Mouse (Mus musculus): ENCODE results near the gene Pcna. TPM values are rescaled to one million over a fixed set of nuclear protein-coding genes. Genes with fewer than 3 reads are reported as not detected.
A peak's percentile ranks its signal among the peaks of the same experiment; 100 is the strongest.
"Not testable (repeated sequence)": the region's sequence is repeated elsewhere in the genome, so short reads cannot be mapped to it uniquely, and the experiment has no call there.

Gene Pcna
- polyA plus RNA-seq, 1 experiment, result not detected

DNA sequence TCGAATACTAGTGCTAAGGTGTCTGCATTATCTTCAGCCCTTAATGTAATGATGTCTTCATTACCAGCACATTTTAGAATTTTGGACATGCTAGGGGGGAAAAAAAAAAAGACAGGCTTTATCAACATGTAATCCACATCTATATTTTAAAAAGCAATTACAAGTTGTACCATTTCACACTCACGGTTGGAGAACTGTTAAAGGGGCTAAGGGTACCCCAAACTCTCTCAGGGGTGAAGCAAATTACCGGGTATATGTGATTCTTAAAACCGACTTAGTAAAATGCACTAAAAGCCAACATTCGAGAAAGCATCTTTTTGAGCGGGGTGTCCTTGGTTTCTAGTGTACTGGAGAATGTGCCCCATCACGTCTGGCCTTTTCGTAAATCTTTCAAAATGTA is 1.2 kb downstream of the Pcna start:
- TF ChIP-seq POLR2A (IDR thresholded peaks at IDR 0.05; ENCODE audit: insufficient read depth, low read depth, low read length) (no peak), CTCF (IDR thresholded peaks at IDR 0.05; ENCODE audit: insufficient read depth, low read depth, low read length) (no peak)
- no peak overlapping the region for H3K27ac ChIP-seq (ENCODE audit: insufficient read depth, low read depth, low read length)
- H3K4me1 ChIP-seq (ENCODE audit: control insufficient read depth, insufficient read depth, low read length), result peaks cover 2% of the 10 kb centered on the region; the same call in 1 of the 2 replicates
- 6% methylated on average over 8 of the region's 8 CpGs for WGBS
- H3K4me3 ChIP-seq (ENCODE audit: insufficient read depth, low read depth, low read length), result no peak overlapping the region

DNA sequence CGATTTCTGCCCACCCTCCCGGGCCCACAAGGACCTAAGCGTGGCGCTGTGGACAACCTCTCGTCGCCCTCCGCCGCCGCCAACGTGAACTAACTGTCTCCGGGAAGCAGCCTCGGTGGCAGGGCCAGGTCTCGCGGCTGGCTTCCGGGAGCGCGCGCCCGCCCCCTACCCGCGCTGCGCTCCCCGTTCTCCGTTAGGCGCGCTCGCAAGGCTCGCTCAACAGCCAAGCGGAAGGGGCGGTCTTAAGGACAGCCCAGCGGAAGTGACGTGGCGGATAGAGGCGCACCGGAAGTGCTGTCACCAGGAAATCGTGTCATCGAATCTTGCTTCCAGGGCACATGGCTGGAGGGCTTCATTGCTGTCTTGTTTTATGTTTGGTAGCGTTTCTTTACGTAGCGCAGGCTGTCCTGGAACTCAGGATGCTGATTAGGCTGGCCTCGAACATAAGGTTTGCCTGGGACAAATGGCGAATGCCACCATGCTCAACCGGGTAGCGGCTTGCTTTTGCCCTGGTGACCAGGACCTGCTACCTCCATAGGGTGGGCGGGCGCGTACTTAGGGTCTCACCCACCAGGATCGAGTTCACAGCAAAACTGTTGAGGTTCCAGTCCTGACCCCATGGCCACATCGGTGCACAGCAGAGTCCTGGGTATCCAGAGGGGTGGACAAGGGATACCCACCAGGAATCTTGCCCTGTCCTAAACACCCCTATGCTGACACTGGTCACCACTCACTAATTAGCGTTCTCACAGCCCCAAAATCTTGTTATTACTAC is 5.4 kb downstream of the Pcna start, which contains the start of gene Tmem230:
Gene Tmem230, minus strand, starts transcription at position 269 of the 775 bp plus-strand sequence.
- peak within 1 kb of the TSS; percentile 6; the same call in 1 of the 2 replicates for H3K27ac ChIP-seq (ENCODE audit: insufficient read depth, low read depth, low read length)
- WGBS, result 6% methylated on average over 50 of the region's 50 CpGs
- peaks cover 2% of the 10 kb centered on the region; the same call in 1 of the 2 replicates for H3K4me1 ChIP-seq (ENCODE audit: control insufficient read depth, insufficient read depth, low read length)
- H3K4me3 ChIP-seq (ENCODE audit: insufficient read depth, low read depth, low read length), result peak within 1 kb of the TSS; percentile 71
- TF ChIP-seq POLR2A (IDR thresholded peaks at IDR 0.05; ENCODE audit: insufficient read depth, low read depth, low read length) (peak; percentile 78), CTCF (IDR thresholded peaks at IDR 0.05; ENCODE audit: insufficient read depth, low read depth, low read length) (no peak)

DNA sequence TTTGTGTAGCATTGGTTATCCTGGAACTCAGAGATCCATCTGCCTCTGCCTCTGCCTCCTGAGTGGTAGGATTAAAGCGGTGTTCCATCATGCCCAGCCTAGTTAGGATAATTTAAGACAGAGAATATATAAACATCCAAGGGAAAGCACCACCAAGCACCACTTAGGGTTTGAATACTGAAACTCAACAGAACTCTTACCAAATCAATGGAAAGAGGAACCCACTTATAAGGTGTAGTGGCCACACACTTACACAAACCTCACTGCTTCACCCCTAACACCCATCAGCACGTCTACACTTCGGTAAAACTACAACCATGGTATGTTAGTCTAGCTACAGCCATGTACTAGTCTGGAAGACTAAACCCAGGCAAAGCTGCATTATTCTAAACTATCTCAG is 9.7 kb downstream of the Pcna start:
- peaks cover 2% of the 10 kb centered on the region; the same call in 1 of the 2 replicates for H3K4me1 ChIP-seq (ENCODE audit: control insufficient read depth, insufficient read depth, low read length)
- H3K27ac ChIP-seq (ENCODE audit: insufficient read depth, low read depth, low read length), result no peak overlapping the region
- H3K4me3 ChIP-seq (ENCODE audit: insufficient read depth, low read depth, low read length), result no peak overlapping the region
- TF ChIP-seq CTCF (IDR thresholded peaks at IDR 0.05; ENCODE audit: insufficient read depth, low read depth, low read length) (no peak), POLR2A (IDR thresholded peaks at IDR 0.05; ENCODE audit: insufficient read depth, low read depth, low read length) (no peak)
- WGBS, result 94% methylated on average over 3 of the region's 3 CpGs

GRCm38 (mm10) chr2:132240457-132240856 is 12.7 kb downstream of the Pcna start:
- WGBS, result 19% methylated on average over 10 of the region's 10 CpGs
- H3K4me3 ChIP-seq (ENCODE audit: insufficient read depth, low read depth, low read length); H3K27ac ChIP-seq (ENCODE audit: insufficient read depth, low read depth, low read length): not testable (repeated sequence)

DNA sequence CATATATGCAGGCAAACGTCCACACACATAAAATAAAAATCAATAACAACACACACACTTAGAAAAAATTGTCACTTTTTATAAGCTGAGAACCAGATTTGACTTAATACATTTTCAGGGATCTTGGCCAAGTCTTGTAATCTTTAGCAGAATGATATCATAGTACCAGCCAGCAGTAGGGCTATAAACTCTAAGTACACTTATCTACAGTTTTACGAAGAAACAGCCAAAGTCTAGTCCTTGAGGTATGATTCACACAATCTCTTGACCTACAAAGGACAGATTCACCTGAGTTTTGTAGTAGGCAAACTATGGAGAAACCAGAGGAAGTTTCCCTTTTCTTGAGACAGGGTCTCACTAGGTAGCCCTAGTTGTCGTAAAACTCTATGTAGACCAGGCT is 13.7 kb downstream of the Pcna start:
- 95% methylated on average over 3 of the region's 3 CpGs for WGBS
- not testable (repeated sequence) for H3K4me3 ChIP-seq (ENCODE audit: insufficient read depth, low read depth, low read length); H3K27ac ChIP-seq (ENCODE audit: insufficient read depth, low read depth, low read length)

More at GRCm38 (mm10) chr2:132240457-132240856, 12.7 kb downstream of the Pcna start:
- not testable (repeated sequence) for H3K4me1 ChIP-seq (ENCODE audit: control insufficient read depth, insufficient read depth, low read length)

GRCm38 (mm10) chr2:132235975-132236374 is 17.1 kb downstream of the Pcna start:
- no peak overlapping the region for H3K27ac ChIP-seq (ENCODE audit: insufficient read depth, low read depth, low read length)
- TF ChIP-seq POLR2A (IDR thresholded peaks at IDR 0.05; ENCODE audit: insufficient read depth, low read depth, low read length) (no peak), CTCF (IDR thresholded peaks at IDR 0.05; ENCODE audit: insufficient read depth, low read depth, low read length) (no peak)
- no peak overlapping the region for H3K4me3 ChIP-seq (ENCODE audit: insufficient read depth, low read depth, low read length)
- 83% methylated on average over 7 of the region's 7 CpGs for WGBS
- H3K4me1 ChIP-seq (ENCODE audit: control insufficient read depth, insufficient read depth, low read length), result no peaks in the 10 kb centered on the region

More for the DNA sequence above, 13.7 kb downstream of the Pcna start:
- H3K4me1 ChIP-seq (ENCODE audit: control insufficient read depth, insufficient read depth, low read length), result not testable (repeated sequence)

DNA sequence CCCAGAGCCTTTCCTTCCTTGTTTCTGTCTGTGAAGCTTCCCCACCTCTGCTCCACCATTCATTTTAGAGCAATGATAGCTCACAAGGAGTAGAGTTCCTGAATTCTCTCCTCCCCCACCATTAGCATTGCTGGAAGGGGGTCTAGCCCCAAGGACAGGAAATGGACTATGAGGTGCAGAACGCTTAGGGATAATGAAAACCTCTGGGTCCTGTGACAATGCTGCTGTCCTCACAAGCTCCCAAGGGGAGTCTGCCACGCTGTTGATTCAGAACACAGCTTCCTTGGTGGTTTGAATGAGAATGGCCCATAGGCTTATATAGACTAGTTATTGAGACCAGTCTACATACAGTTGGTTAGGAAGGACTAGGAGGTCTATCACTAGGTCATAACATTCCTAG is 17.8 kb downstream of the Pcna start:
- WGBS, result 88% methylated on average over 2 of the region's 2 CpGs
- Histone ChIP-seq H3K27ac (ENCODE audit: insufficient read depth, low read depth, low read length) (no peak overlapping the region), H3K4me1 (ENCODE audit: control insufficient read depth, insufficient read depth, low read length) (no peaks in the 10 kb centered on the region), H3K4me3 (ENCODE audit: insufficient read depth, low read depth, low read length) (no peak overlapping the region)
- TF ChIP-seq POLR2A (IDR thresholded peaks at IDR 0.05; ENCODE audit: insufficient read depth, low read depth, low read length) (no peak), CTCF (IDR thresholded peaks at IDR 0.05; ENCODE audit: insufficient read depth, low read depth, low read length) (no peak)

DNA sequence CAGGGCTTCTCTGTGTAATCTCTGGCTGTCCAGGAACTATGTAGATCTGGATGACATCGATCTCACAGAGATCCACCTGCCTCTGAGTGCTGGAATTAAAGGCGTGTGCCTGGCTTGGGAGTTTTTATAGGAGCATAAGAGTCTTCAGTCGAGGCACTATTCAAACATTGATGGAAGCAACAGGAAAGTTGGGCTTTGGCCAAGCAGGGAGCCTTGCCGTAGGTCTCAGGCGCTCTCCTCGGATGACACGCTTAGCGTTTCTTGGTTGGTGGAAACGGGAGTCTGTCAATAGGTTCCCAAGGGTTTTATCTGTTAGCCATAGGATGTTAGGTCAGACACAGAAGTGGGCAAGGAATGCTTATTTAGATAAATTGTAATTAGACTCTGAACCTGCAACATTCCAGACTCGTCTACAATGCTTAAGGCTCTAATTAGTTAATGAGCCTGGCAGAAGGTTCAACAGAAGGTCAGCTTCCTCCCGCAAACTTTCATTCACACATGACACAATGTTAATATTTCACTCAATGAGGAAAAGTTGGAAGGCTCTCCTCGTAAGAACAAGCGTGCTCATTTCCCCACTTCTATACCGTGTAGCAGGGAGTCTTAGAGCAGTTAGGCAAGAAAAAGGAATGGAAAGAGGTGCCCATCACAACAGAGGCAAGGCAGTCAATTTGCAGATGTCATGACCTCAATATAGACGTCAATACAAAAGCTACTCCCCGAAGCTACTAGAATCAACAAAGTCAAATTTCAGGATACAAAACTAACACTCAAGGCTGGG is 18.9 kb downstream of the Pcna start:
- Histone ChIP-seq H3K4me3 (ENCODE audit: insufficient read depth, low read depth, low read length) (no peak overlapping the region), H3K27ac (ENCODE audit: insufficient read depth, low read depth, low read length) (no peak overlapping the region), H3K4me1 (ENCODE audit: control insufficient read depth, insufficient read depth, low read length) (no peaks in the 10 kb centered on the region)
- no peak for TF ChIP-seq CTCF (IDR thresholded peaks at IDR 0.05; ENCODE audit: insufficient read depth, low read depth, low read length)
- TF ChIP-seq POLR2A (IDR thresholded peaks at IDR 0.05; ENCODE audit: insufficient read depth, low read depth, low read length), result no peak
- WGBS, result 81% methylated on average over 16 of the region's 16 CpGs

DNA sequence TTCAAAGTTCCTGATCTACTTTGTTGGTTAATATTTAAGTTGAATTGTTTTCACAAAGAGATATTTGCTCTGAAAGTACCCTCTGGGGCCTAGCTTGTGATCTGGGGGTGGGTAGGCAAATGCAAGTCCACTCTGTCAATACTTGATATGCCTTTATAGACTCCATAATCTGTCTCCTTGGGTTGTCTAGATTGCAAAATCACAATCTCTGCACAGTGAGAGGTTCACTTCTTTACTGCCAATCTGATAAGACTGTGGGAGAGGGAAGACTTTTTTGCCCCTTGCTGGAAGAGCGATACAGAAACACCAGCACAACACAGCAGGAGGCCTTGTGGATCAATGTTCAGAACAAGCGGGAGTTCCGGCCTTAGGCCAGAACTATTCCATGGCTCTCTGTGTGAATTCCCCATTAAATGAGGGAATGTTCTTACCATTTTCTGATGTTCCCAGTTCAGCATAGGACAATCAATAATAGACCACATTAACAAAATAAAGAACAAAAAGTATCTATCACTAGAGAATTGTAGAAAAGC is 20.6 kb downstream of the Pcna start:
- TF ChIP-seq CTCF (IDR thresholded peaks at IDR 0.05; ENCODE audit: insufficient read depth, low read depth, low read length), result no peak
- TF ChIP-seq POLR2A (IDR thresholded peaks at IDR 0.05; ENCODE audit: insufficient read depth, low read depth, low read length), result no peak
- H3K4me1 ChIP-seq (ENCODE audit: control insufficient read depth, insufficient read depth, low read length), result no peaks in the 10 kb centered on the region
- H3K4me3 ChIP-seq (ENCODE audit: insufficient read depth, low read depth, low read length), result no peak overlapping the region
- H3K27ac ChIP-seq (ENCODE audit: insufficient read depth, low read depth, low read length), result no peak overlapping the region
- WGBS, result 77% methylated on average over 3 of the region's 3 CpGs

Data from olfactory bulb, adult 2 months (tissue).